Comparison of ENCODE assay signal across 9 mouse cellular contexts in the genomic region with DNA sequence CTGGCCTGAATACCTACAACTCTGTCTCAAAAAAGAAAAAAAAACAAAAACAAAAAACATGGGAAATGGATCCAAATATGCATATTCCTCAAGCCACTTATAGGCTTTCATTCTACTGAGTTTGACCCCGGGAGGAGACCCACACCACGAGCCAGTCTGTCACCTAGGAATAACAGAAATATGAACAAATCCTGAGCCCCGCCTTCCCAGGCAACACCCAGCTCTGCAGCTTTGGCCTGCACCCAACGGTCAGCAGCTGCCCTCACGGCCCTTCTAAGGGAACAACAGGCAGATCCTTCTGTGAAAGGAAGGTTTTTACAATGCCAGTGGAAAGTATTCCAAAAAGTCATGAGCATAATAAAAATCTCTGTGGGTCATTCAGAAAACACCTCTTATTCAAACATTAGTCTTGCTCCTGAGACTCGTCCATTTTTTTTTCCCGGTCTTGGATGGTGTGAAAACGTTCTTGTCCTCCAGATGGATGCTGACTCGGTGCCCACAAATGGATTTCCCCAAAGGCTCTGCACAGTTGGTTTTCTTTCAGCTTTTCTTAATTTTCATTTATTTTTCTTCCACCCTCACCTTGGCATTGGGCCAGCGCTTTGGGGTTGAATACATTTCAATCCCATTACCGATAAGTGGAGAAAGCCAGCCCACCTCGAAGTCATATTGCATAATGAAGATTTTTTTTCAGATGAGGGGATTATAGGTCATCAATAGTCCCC.
DNase-seq lines count a peak whose midpoint lies in the region; ATAC-seq and TF ChIP-seq lines count a peak whose summit lies in the region.
"Had no signal": no experiment of that assay in that cellular context is flagged by ENCODE, and none has a peak within 500 bp of the region (broad histone marks: within the 10 kb centered on the region; RNA-seq: fewer than 3 reads in every experiment).

No protein-coding gene starts in this region.

- H3K9me3 ChIP-seq in heart, embryonic 11.5 days (replicated peaks; ENCODE audit: control insufficient read depth, low read length), result no peaks in the 10 kb centered on the region
- H3K9me3 ChIP-seq in intestine, postnatal 0 days (ENCODE audit: control insufficient read depth), result no peaks in the 10 kb centered on the region

- H3K4me1 ChIP-seq in heart, adult 2 months (ENCODE audit: control insufficient read depth, insufficient read depth, low read length), result no peaks in the 10 kb centered on the region
- no peaks in the 10 kb centered on the region for H3K4me1 ChIP-seq in heart, embryonic 11.5 days (ENCODE audit: control insufficient read depth, insufficient read depth, low read length)
- H3K4me1 ChIP-seq in intestine, postnatal 0 days (replicated peaks; ENCODE audit: control insufficient read depth, insufficient read depth, low read length), result no peaks in the 10 kb centered on the region

- DNase-seq in heart, adult 2 months, result peak; percentile 39 to 44
- peak; percentile 40 for DNase-seq in right cerebral cortex, postnatal 4 days
- no peak for DNase-seq in right cerebral cortex, postnatal 36 days (ENCODE audit: low spot score in 2 of 2)
- peak; percentile 72 for DNase-seq in gastrocnemius, adult 2 months
- peak; percentile 13 for DNase-seq in skeletal muscle tissue, adult 2 months (ENCODE audit: low read depth, low spot score)
- DNase-seq in embryo, embryonic 10.5 days (ENCODE audit: low spot score), result no peak

- WGBS in heart, adult 2 months, result 53% methylated on average over 12 of the region's 12 CpGs
- 76% methylated on average over 12 of the region's 12 CpGs for WGBS in heart, embryonic 11.5 days (ENCODE audit: insufficient replicate concordance)
- WGBS in intestine, postnatal 0 days, result 70% methylated on average over 12 of the region's 12 CpGs

- no peak for ATAC-seq in heart, embryonic 11.5 days (replicated peaks; ENCODE audit: insufficient number of reproducible peaks, low FRiP score, low TSS enrichment)
- no peak for ATAC-seq in intestine, postnatal 0 days
- ATAC-seq: intestine, embryonic 16.5 days had no signal

- no peaks in the 10 kb centered on the region for H3K36me3 ChIP-seq in heart, adult 2 months (ENCODE audit: control insufficient read depth, insufficient read depth, low read length)
- H3K36me3 ChIP-seq in heart, embryonic 11.5 days (ENCODE audit: control insufficient read depth, insufficient read depth, low read length), result no peaks in the 10 kb centered on the region
- no peaks in the 10 kb centered on the region for H3K36me3 ChIP-seq in intestine, postnatal 0 days (ENCODE audit: control insufficient read depth, insufficient read depth)

- H3K27ac ChIP-seq in heart, adult 2 months, result no peak overlapping the region
- H3K27ac ChIP-seq in heart, embryonic 11.5 days (ENCODE audit: low read depth, low read length), result no peak overlapping the region
- 0 out of 2 replicates have a peak overlapping the region, but pooled peaks have one; percentile 12 for H3K27ac ChIP-seq in gastrocnemius, adult 2 months
- no peak overlapping the region for H3K27ac ChIP-seq in intestine, postnatal 0 days (ENCODE audit: low read depth, low read length)

- TF ChIP-seq CTCF in heart, adult 2 months (IDR thresholded peaks at IDR 0.05), result no peak
- TF ChIP-seq CTCF in gastrocnemius, adult 2 months (IDR thresholded peaks at IDR 0.05), result no peak
- no peak for TF ChIP-seq CTCF in intestine, postnatal 0 days (IDR thresholded peaks at IDR 0.05; ENCODE audit: low read depth)

- no peak overlapping the region for H3K4me2 ChIP-seq in heart, embryonic 11.5 days
- no peak overlapping the region for H3K4me2 ChIP-seq in intestine, postnatal 0 days (replicated peaks; ENCODE audit: low read depth)

- no peak for TF ChIP-seq EP300 in heart, adult 2 months (IDR thresholded peaks at IDR 0.05; ENCODE audit: insufficient read depth, low read depth, low read length)

- no peak for TF ChIP-seq POLR2A in heart, adult 2 months (IDR thresholded peaks at IDR 0.05; ENCODE audit: insufficient read depth, low read depth, low read length)

- no peak overlapping the region for H3K9ac ChIP-seq in heart, adult 2 months (ENCODE audit: low read depth, low read length)
- no peak overlapping the region for H3K9ac ChIP-seq in heart, embryonic 11.5 days (ENCODE audit: low read depth, low read length)
- H3K9ac ChIP-seq in intestine, postnatal 0 days (ENCODE audit: low read depth, low read length), result no peak overlapping the region

- H3K4me3 ChIP-seq in heart, adult 2 months, result no peak overlapping the region
- H3K4me3 ChIP-seq in heart, embryonic 11.5 days (ENCODE audit: low read depth, low read length), result no peak overlapping the region
- H3K4me3 ChIP-seq in gastrocnemius, adult 2 months, result no peak overlapping the region
- H3K4me3 ChIP-seq in intestine, postnatal 0 days (ENCODE audit: low read depth, low read length), result no peak overlapping the region

- H3K79me2 ChIP-seq in heart, adult 2 months (replicated peaks; ENCODE audit: control insufficient read depth, insufficient read depth, low read length), result no peaks in the 10 kb centered on the region

- intact Hi-C loops in heart, adult 2 months (cut with DNase I), result no loop called here
- intact Hi-C loops in gastrocnemius, adult 2 months (cut with DNase I), result no loop called here

- H3K27me3 ChIP-seq in heart, adult 2 months (ENCODE audit: control insufficient read depth, insufficient read depth, low read length), result no peaks in the 10 kb centered on the region
- no peaks in the 10 kb centered on the region for H3K27me3 ChIP-seq in heart, embryonic 11.5 days (ENCODE audit: control insufficient read depth, insufficient read depth, low read length)
- no peaks in the 10 kb centered on the region for H3K27me3 ChIP-seq in intestine, postnatal 0 days (replicated peaks; ENCODE audit: control insufficient read depth, insufficient read depth, low read length)

Comparison
In these comparisons a context has a peak if more than half of its experiments do, and no peak if none do; other contexts are left out.
1. DNase-seq: peak in heart, adult 2 months (2 of 2), right cerebral cortex, postnatal 4 days (single experiment), gastrocnemius, adult 2 months (single experiment) and skeletal muscle tissue, adult 2 months (single experiment); none in right cerebral cortex, postnatal 36 days (0 of 2) and embryo, embryonic 10.5 days (single experiment).